Mouse (Mus musculus): Measurements from ENCODE around the gene Krt8. TPM values are rescaled to one million over a fixed set of nuclear protein-coding genes. Genes with fewer than 3 reads are reported as not detected.

Krt8 gene
- polyA plus RNA-seq, 1 experiment from 2014 or later, result 8.4 TPM

GRCm38 (mm10) chr15:101966808-101967207 is 37.5 kb downstream of the Krt8 start:
- Histone ChIP-seq H3K9me3 (no peaks in the 10 kb centered on the region), H3K36me3 (no peaks in the 10 kb centered on the region), H3K4me1 (0 out of 2 replicates have a peak, but pooled peaks cover 2% of the 10 kb centered on the region), H3K27ac (replicated peaks) (no peak overlapping the region), H3K9ac (replicated peaks) (no peak overlapping the region), H3K4me2 (replicated peaks) (no peak overlapping the region), H3K4me3 (no peak overlapping the region), H3K27me3 (peaks cover 14% of the 10 kb centered on the region)
- ATAC-seq (ENCODE audit: low FRiP score, low read depth), result no peak
- WGBS, result 82% methylated on average over 8 of the region's 8 CpGs

- Histone ChIP-seq H3K36me3 (no peaks in the 10 kb centered on the region), H3K27me3 (peaks cover 5% of the 10 kb centered on the region; the same call in 1 of the 2 replicates), H3K4me2 (replicated peaks) (no peak overlapping the region), H3K27ac (replicated peaks) (no peak overlapping the region), H3K9ac (replicated peaks) (no peak overlapping the region), H3K9me3 (no peaks in the 10 kb centered on the region), H3K4me3 (no peak overlapping the region), H3K4me1 (no peaks in the 10 kb centered on the region)
- WGBS, result 79% methylated on average over 3 of the region's 3 CpGs
- no peak for ATAC-seq (ENCODE audit: low FRiP score, low read depth)
These were observed 45.4 kb downstream of the Krt8 start for GRCm38 (mm10) chr15:101958891-101959290.

- WGBS, result 88% methylated on average over 9 of the region's 9 CpGs
- no peak for ATAC-seq (ENCODE audit: low FRiP score, low read depth)
- H3K4me2 ChIP-seq (replicated peaks), result no peak within 1 kb of the TSS
These were observed 50.1 kb downstream of the Krt8 start, which contains the start of gene Krt78 for GRCm38 (mm10) chr15:101954187-101954586. Gene Krt78, minus strand, starts transcription at chr15:101954287.

GRCm38 (mm10) chr15:101952733-101953474 is 51.4 kb downstream of the Krt8 start:
- Histone ChIP-seq H3K9ac (replicated peaks) (no peak overlapping the region), H3K36me3 (no peaks in the 10 kb centered on the region), H3K4me1 (no peaks in the 10 kb centered on the region), H3K27ac (replicated peaks) (no peak overlapping the region), H3K4me2 (replicated peaks) (no peak overlapping the region), H3K9me3 (no peaks in the 10 kb centered on the region), H3K27me3 (no peaks in the 10 kb centered on the region), H3K4me3 (no peak overlapping the region)
- ATAC-seq (ENCODE audit: low FRiP score, low read depth), result no peak
- 85% methylated on average over 7 of the region's 7 CpGs for WGBS

More at GRCm38 (mm10) chr15:101954187-101954586, 50.1 kb downstream of the Krt8 start, which contains the start of gene Krt78:
- no peaks in the 10 kb centered on the region for H3K27me3 ChIP-seq
- H3K4me3 ChIP-seq, result no peak within 1 kb of the TSS
- H3K4me1 ChIP-seq, result no peaks in the 10 kb centered on the region
- no peaks in the 10 kb centered on the region for H3K9me3 ChIP-seq
- H3K27ac ChIP-seq (replicated peaks), result no peak within 1 kb of the TSS
- H3K36me3 ChIP-seq, result no peaks in the 10 kb centered on the region
- H3K9ac ChIP-seq (replicated peaks), result no peak within 1 kb of the TSS

Other genes with a start within 250 kb of the Krt8 start
- gene Krt72, start 218.0 kb downstream of the Krt8 start, polyA plus RNA-seq (2016; fragmentation: Nextera tagmentation; extraction: Ambion mirVana), result not detected in 2 replicates
- gene Krt73, start 202.1 kb downstream of the Krt8 start, polyA plus RNA-seq (2016; fragmentation: Nextera tagmentation; extraction: Ambion mirVana), result 0.34 TPM in 2 replicates
- not detected in 2 replicates for gene Krt2, start 186.3 kb downstream of the Krt8 start, polyA plus RNA-seq (2016; fragmentation: Nextera tagmentation; extraction: Ambion mirVana)
- 2.3 and 4.6 TPM in 2 replicates for gene Krt1, start 153.7 kb downstream of the Krt8 start, polyA plus RNA-seq (2016; fragmentation: Nextera tagmentation; extraction: Ambion mirVana)
- gene Krt77, start 134.8 kb downstream of the Krt8 start, polyA plus RNA-seq (2016; fragmentation: Nextera tagmentation; extraction: Ambion mirVana), result not detected in 2 replicates
- gene Krt76, start 111.6 kb downstream of the Krt8 start, polyA plus RNA-seq (2016; fragmentation: Nextera tagmentation; extraction: Ambion mirVana), result not detected in 2 replicates
- gene Krt4, start 79.7 kb downstream of the Krt8 start, polyA plus RNA-seq (2016; fragmentation: Nextera tagmentation; extraction: Ambion mirVana), result not detected in 2 replicates
- 0.14 and 0.27 TPM in 2 replicates for gene Krt79, start 64.2 kb downstream of the Krt8 start, polyA plus RNA-seq (2016; fragmentation: Nextera tagmentation; extraction: Ambion mirVana)
- not detected in 2 replicates for gene Krt78, start 50.2 kb downstream of the Krt8 start, polyA plus RNA-seq (2016; fragmentation: Nextera tagmentation; extraction: Ambion mirVana)
- gene Krt18, start 23.7 kb upstream of the Krt8 start, polyA plus RNA-seq (2016; fragmentation: Nextera tagmentation; extraction: Ambion mirVana), result 3.2 and 4.3 TPM in 2 replicates
- gene Eif4b, start 69.3 kb upstream of the Krt8 start, polyA plus RNA-seq (2016; fragmentation: Nextera tagmentation; extraction: Ambion mirVana), result 98.7 and 100 TPM in 2 replicates
- 13.3 and 14.1 TPM in 2 replicates for gene Tns2, start 95.9 kb upstream of the Krt8 start, polyA plus RNA-seq (2016; fragmentation: Nextera tagmentation; extraction: Ambion mirVana)
- 19.3 and 20.2 TPM in 2 replicates for gene Spryd3, start 131.8 kb upstream of the Krt8 start, polyA plus RNA-seq (2016; fragmentation: Nextera tagmentation; extraction: Ambion mirVana)
- gene Igfbp6, start 139.9 kb upstream of the Krt8 start, polyA plus RNA-seq (2016; fragmentation: Nextera tagmentation; extraction: Ambion mirVana), result 0.32 and 0.42 TPM in 2 replicates
- gene Soat2, start 146.0 kb upstream of the Krt8 start, polyA plus RNA-seq (2016; fragmentation: Nextera tagmentation; extraction: Ambion mirVana), result 0.10 and 0.14 TPM in 2 replicates
- gene Zfp740, start 198.8 kb upstream of the Krt8 start, polyA plus RNA-seq (2016; fragmentation: Nextera tagmentation; extraction: Ambion mirVana), result 108 and 110 TPM in 2 replicates
- gene Csad, start 200.2 kb upstream of the Krt8 start, polyA plus RNA-seq (2016; fragmentation: Nextera tagmentation; extraction: Ambion mirVana), result 40.9 and 41.0 TPM in 2 replicates
- gene Itgb7, start 227.5 kb upstream of the Krt8 start, polyA plus RNA-seq (2016; fragmentation: Nextera tagmentation; extraction: Ambion mirVana), result 0.84 and 1.6 TPM in 2 replicates

All from midbrain, embryonic 12.5 days (tissue).